Mouse (Mus musculus): ENCODE data around the gene Cdc42bpb.

Cdc42bpb gene

DNA sequence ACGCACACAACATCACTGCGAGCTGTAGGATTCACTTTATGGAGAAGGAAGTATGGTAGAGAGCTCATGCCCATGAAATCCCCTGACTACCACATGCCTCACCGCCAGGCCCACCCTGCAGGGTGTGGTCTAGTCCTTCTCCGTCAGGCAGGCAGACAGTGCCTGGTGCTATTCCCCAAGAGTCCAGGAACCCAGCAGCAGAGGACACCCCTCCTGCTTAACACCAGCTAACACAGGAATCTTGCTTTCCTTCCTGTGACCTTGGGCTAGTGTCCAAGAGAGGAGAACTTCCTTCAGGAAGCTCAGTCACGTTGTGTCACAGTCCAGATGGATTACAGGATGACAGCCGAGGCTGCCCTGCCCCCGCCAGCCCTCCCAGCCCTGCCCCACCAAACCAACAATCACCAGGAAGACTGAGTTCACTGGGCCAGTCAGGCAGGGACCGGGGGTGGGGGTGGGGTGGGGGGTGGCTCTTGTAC lies 9.2 kb upstream of the Cdc42bpb start:
- no peak for DNase-seq (ENCODE audit: low spot score in 2 of 2)

DNA sequence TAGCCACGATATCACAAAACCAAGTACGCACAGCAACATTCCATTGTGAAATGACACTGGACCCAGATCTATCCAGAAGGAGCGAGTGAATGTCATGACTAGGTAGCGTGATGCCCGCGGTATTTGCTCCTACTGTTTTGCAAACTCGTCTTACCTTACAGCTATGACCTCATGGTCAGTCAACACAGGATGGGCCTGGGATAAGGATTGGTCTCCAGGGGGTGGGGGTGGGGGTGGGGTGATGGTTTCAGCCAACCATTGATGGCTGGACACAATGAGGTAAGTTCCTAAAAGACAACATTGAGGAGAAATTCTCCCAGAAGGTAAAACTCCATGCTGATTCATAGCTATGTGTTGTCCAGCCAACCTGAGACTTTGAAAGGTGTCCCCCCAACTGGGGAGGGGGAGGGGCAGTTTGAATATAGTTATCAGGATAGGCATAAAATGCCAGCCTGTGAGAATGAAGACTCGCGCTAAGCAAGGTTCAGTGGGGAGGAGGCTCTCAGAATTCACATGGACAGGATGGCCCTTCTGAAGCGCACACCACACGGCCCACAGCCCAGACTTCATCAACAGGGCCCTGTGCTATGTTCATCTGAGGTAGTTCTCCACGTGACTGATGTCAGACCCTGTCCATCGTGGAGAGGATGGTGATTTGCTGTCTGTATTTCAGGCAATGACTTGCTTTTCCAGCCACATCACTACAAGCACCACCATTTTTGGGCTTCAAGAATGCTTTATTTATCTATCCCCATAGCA lies 8.5 kb upstream of the Cdc42bpb start:
- DNase-seq (ENCODE audit: low spot score in 2 of 2), result no peak

GRCm38 (mm10) chr12:111378812-111379211 lies 1.3 kb upstream of the Cdc42bpb start:
- DNase-seq (ENCODE audit: low spot score in 2 of 2), result no peak

- DNase-seq (ENCODE audit: low spot score in 2 of 2), result no peak
These were observed 520 bp upstream of the Cdc42bpb start for GRCm38 (mm10) chr12:111377986-111378490.

DNA sequence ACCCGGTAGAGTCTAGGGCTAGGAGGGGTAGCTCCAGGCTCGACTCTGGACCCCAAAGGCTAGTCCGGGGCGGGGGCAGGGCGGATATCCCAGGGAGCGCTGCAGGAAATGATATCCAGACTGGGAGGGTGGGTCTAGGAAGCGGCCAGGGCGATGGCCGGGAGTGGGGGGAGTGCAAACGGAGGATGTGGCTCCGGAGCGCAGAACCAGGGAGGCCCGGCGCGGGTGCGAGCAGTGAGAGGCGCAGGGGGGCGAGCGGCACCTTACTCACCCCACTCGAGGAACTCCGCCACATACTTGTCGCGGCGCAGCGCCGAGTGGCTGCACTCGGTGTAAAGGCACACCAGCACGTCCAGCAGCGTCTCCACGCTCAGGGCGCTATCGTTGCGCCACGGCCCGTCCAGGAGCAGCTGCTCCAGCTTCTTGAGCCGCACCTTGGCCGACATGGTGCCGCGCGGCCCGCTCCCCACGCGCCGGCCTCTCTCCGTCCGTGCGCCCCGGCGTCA lies 639 bp downstream of the Cdc42bpb start:
- DNase-seq (ENCODE audit: low spot score in 2 of 2), result no peak

DNA sequence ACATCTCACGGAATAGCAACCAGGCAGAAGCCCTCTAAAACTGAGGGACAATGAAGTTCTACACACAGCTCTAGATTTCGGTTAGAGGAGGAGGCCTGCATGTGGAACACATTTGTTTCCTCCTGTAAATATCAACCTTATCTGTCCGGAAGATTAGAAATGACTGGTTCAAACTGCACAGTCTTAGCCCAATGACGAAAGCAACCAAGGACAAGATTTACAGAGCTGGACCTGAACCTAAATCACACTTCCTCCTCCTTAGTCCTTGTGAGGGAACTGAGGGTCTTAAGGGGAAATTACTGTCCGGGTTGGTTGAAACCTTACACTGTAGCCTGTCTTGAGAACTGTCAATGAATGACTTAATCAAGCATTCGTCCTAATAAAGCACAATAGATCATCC lies 1.5 kb downstream of the Cdc42bpb start:
- no peak for DNase-seq (ENCODE audit: low spot score in 2 of 2)

DNA sequence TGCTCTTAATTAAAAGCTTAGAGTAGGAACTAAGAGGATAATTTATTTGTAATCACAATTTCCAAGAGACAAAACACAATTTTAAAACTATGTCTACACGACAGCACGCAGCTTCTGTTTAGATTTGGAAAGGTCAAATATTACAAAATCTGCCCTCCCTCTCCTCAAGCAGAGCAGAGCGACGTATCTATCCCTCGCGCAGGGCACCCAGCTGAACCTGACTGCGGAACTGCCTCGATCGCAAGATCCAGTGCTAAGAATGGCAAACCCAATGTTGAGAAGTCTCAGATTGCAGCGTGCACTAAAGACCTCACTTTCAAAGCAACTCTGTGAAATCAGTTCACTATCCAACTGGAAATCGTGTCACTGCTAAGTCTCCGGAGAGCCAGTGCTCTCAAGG lies 2.0 kb downstream of the Cdc42bpb start:
- no peak for DNase-seq (ENCODE audit: low spot score in 2 of 2)

DNA sequence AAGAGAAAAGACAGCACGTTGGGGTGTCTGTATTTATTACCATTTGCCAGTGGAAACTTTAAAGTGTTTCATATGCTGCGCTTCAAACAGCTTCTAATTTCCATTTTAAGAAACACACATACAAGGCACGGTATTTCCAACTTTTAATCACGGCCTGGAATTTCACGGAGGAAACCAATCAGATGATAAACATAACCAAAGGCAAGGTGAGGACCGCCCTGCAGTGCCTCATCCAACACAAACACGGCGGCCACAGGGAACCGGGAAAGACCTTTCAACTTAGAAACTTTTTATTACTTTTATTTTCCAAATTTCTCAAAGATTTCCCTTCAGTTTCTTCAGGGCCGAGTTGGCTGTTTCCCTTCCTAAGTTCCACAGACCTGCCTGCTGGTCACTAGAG lies 2.8 kb downstream of the Cdc42bpb start:
- no peak for DNase-seq (ENCODE audit: low spot score in 2 of 2)

GRCm38 (mm10) chr12:111373411-111373810 lies 4.1 kb downstream of the Cdc42bpb start:
- no peak for DNase-seq (ENCODE audit: low spot score in 2 of 2)

DNA sequence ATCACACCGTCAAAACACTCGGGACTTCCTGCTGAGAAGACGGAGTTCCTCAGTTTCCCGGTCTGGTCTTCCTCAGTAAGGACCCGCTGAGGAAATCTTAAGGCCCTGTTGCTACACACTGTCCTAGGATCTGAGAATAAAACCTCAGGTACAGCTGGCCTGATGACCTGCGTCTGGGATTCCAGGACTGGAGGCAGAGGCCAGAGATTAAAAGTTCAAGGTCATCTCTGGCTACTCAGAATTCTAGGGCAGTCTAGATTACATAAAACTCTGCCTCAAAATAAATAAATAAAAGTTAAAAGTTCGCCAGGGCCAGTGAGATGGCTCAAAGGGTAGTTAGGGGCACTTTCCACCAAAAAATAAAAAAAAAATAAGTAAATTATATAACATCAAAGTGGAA lies 5.6 kb downstream of the Cdc42bpb start:
- no peak for DNase-seq (ENCODE audit: low spot score in 2 of 2)

DNA sequence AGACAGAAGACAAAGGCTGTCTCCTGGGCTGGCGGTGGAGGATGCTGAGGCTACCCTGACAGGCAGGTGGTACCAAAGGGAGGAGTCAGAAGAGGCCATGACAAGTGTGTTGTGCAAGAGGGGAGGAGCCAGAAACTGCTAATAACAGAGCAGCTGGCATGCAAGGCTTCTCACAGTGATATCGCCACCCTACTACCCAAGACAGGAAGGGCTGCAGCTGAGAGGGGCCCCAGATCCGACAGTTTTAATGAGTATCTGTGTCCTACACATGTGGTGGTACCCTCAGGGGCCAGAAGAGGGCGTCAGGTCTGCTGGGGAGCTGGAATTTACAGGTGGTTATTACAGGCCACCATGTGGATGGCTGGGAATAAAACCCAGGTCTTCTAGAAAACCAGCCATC lies 7.3 kb downstream of the Cdc42bpb start:
- no peak for DNase-seq (ENCODE audit: low spot score in 2 of 2)

GRCm38 (mm10) chr12:111367065-111367464 lies 10.5 kb downstream of the Cdc42bpb start:
- DNase-seq (ENCODE audit: low spot score in 2 of 2), result no peak

GRCm38 (mm10) chr12:111364234-111364633 lies 13.3 kb downstream of the Cdc42bpb start:
- DNase-seq (ENCODE audit: low spot score in 2 of 2), result no peak

- no peak for DNase-seq (ENCODE audit: low spot score in 2 of 2)
These were observed 16.0 kb downstream of the Cdc42bpb start for GRCm38 (mm10) chr12:111361319-111362098.

DNA sequence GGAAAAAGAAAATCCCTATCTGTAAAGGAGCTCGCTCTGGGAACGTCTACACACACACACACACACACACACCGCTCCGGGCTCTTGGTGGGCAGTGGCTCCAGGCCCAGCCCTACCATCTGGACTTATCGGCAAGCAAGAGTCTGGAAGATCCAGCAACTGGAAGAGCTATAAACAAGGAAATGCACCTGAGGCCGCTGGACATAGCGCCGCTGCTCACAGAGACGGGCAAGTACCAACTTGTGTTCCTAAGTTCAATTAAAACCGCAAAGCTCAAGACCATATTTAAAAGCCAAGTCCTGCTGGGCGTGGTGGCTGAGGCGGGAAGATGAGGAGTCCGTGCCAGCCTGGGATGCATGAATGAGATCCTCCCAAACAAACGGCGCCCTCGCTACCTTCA lies 16.8 kb downstream of the Cdc42bpb start:
- no peak for DNase-seq (ENCODE audit: low spot score in 2 of 2)

DNA sequence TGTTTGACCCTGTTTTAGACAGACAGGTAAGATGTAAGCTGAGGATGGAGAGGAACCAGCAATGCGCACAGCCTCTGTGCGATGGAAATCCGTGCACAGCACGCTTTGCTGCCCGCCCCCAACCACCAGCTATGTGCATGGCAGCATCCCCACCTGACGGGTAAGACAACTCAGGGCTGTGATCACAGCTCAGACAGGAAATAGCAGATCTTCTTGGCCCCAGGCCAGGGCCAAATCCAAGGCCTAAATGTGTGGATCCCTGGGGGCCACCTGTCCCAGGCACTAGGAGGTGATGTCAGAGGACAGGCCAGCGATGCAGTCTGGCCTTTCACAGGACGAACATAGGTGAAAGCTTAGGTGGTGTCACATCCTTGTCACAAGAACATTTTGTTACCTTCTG lies 21.3 kb downstream of the Cdc42bpb start:
- no peak for DNase-seq (ENCODE audit: low spot score in 2 of 2)

DNA sequence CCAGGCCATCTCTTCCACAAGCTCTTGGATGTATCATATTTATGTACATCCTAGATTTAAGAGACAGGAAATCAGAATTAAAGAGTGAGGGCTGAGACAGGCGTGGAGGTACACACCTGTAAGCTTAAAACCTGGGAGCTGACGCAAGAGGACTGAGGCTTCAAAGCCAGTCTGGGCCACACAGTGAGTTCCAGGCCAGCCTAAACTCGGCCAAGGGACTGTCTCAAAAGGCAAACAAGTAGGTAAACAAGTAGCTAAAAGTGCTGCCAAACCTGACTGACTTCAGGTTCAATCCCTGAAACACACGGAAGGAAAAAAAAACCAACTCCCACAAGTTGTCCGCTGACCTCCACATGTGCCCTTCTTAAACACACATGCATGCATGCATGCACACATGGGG lies 23.4 kb downstream of the Cdc42bpb start:
- no peak for DNase-seq (ENCODE audit: low spot score in 2 of 2)

- DNase-seq (ENCODE audit: low spot score in 2 of 2), result no peak
These were observed 24.0 kb downstream of the Cdc42bpb start for GRCm38 (mm10) chr12:111353439-111353915.

DNA sequence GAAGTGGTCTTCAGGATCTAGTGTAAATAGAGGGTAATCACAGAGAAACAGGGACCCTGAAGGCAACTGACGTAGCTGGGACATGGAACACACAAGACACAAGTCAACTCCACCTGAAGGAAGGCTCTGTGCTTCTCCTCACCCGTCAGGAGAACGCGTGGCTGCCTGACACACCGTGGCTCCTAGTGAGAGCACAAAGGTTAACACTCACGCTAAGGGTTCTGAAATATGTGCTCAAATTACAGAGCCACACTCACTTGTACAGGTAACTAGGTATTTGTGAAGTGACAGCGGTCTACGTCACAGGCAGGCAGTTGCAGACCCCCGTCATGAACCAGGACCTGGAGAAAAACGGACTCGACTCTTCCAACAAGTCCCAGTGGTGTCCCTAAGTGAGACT lies 24.5 kb downstream of the Cdc42bpb start:
- DNase-seq (ENCODE audit: low spot score in 2 of 2), result no peak

DNA sequence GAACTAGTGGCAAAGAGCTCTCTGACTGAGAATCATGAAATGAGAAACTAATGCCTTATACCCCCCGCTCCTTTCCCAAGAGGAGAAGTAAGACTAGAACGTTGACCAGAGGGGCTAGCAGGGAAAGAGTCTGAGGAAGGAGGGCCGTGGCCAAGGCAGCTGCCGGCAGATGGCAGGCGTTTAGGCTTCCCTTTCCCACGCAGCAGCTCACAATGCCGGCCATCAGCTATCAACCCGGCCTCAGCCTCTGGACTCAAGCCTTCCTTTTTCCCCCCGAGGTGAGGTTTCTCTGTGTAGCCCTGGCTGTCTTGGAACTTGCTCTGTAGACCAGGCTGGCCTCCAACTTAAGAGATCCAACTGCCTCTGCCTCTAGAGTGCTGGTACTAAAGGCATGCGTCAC lies 25.0 kb downstream of the Cdc42bpb start:
- DNase-seq (ENCODE audit: low spot score in 2 of 2), result no peak

DNA sequence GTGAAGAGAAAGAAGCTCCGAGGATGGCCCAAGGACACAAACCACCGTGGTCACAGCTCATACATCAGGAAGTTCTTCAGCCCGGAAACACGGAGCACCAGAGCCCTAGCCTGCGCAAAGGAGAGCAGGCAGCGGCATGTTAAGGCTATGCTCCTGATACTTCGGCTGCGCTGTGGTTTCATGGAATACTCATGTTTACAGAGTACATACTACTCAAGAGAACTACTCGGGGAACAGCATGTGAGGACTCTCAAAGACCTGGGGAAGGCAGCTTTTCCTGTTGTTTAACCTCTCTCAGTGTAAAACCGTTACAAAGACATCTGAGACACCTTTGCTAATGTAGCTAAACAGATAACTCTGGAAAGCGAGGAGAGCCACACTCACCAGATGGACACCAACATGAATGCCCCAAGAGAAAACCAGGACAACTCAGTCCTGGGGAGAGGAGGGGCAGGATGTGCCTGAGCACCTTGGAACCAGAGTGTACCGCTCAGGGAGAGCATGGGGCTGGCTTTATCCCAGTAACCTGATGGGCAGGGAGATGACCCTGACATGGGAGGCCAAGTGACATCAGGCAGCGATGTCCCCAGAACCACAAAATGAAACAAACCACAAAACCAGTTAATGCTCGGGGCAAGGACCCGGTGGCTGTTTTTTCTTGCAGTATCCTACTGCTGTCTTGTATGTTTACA lies 27.8 kb downstream of the Cdc42bpb start:
- DNase-seq (ENCODE audit: low spot score in 2 of 2), result no peak

- no peak for DNase-seq (ENCODE audit: low spot score in 2 of 2)
These were observed 33.6 kb downstream of the Cdc42bpb start for GRCm38 (mm10) chr12:111343956-111344355.

Data from right cerebral cortex, adult 2 months (tissue).